Mouse (Mus musculus): ENCODE measurements around the gene Cacna2d2. TPM values are rescaled to one million over a fixed set of nuclear protein-coding genes. Genes with fewer than 3 reads are reported as not detected.

Cacna2d2 gene
- total RNA-seq (2023), result 1 to 10 TPM; 2.1 to 2.9 TPM

DNA sequence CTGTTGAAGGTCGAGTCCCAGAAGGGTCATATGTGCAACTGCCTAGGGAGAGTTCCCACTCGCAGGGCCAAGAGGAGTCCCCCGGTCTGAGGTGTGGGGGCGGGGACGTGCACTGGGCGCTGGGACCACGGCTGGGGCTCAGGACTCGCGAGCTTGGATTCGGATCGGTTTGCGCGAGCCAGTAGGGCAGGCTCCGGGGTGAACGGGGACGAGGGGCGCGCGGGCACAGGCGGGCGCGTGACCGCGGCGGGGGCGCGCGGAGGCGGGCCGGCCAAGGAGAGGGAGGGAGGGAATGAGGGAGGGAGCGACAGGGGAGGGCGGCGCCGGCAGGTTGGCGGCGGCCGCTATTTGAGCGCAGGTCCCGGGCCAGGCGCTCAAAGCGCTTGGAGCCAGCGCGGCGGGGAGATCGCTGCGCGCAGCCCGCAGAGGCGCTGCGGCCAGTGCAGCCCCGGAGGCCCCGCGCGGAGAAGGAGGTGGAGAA, at the start of gene Cacna2d2:
Gene Cacna2d2, plus strand, starts transcription at position 122 of the 481 bp plus-strand sequence.

DNA sequence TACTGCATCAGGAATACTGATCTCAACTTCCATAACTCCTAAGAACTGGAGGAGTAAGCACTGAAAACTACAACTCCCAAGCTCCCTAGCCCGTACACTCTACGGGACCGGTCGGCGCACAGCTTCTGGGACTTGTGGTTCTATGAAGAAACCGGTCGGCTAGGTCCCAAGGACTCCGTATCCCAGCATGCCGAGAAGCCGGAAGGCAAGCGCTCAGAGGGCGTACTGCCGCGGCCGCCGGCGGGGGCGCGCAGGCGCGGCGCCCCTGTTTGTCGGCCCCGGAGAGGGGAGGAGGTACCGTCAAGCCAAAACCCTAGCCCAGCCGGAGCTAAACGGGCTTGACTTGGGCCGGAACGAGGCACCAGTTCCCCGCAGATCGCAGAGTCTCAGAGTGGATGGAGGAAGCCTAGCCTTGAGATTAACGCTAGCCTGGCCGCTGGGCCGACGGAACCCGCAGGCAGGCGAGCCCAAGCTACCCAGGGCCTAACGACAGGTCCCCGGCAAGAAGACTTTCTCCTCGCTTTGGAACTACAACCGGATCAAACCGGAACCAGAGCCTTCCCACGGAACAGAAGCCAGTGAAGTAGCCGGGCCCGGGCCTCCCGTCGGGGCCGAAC, 134.5 kb downstream of the Cacna2d2 start, which contains the start of gene Tmem115:
Gene Tmem115, plus strand, starts transcription at position 155 of the 617 bp plus-strand sequence.

DNA sequence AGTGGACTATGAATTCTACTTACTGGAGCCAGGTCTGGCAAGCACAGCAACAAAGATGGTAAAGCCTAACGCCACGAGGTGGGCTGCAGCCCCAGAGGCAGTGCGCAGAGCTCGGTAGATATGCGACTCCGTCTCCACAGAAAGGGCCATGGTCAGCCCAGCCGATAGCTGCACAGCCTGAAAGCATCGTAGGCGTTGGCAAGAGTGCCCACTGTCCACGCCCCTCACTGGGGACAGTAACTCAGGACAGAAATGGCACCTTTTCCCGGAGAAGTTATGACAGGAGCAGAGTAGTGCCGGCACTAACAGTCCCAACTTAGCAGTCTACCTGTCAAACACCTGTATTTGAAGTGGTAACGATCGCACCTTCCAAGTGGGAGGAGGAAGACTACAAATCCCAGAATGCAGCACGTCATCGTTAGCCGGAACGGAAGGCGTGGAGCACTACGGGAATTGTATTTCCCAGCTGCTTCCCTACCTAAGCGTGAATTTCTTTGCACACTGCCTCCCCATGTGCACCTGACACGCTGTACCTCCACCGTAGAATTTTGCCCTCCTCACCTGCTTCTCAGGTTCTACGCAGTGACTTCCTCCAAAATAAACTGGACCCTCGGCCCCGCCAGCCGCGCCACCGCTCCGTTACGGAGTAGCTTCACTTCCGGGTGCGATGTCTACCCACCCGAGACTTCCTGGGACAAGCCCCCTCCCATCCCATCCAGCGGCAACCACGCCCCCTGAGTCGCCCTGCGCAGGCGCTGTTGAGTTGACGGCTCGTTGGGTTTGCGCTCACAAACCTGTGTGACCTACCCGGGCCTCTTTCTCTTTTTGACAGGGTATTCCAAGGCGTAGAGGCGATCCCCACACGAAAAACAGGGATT, 142.3 kb downstream of the Cacna2d2 start, which contains the start of the genes Cyb561d2 and Nprl2:
Gene Cyb561d2, minus strand, starts transcription at position 720 of the 878 bp plus-strand sequence.
Gene Nprl2, plus strand, starts transcription at position 753 of the 878 bp plus-strand sequence.

DNA sequence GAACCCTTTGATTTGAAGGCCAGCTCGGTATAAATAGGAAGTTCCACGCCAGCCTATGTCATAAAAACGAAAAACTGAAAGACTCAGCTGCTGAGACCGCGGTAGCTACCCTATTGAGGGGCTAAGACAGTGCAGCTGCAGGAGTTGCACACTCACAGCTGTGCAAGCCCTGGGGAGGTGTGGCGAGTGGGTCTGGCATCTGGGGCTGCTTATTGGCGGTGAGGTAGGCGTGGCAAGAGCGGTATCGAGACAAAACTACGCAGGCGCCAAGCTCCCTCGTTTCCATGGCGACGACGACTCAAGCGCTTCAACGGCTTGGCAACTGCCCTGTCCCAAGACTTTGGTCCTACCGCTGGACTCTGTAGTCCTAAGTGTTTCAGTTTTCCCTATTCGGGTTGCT, 147.6 kb downstream of the Cacna2d2 start, which contains the start of gene Zmynd10:
Gene Zmynd10, plus strand, starts transcription at position 273 of the 400 bp plus-strand sequence.

DNA sequence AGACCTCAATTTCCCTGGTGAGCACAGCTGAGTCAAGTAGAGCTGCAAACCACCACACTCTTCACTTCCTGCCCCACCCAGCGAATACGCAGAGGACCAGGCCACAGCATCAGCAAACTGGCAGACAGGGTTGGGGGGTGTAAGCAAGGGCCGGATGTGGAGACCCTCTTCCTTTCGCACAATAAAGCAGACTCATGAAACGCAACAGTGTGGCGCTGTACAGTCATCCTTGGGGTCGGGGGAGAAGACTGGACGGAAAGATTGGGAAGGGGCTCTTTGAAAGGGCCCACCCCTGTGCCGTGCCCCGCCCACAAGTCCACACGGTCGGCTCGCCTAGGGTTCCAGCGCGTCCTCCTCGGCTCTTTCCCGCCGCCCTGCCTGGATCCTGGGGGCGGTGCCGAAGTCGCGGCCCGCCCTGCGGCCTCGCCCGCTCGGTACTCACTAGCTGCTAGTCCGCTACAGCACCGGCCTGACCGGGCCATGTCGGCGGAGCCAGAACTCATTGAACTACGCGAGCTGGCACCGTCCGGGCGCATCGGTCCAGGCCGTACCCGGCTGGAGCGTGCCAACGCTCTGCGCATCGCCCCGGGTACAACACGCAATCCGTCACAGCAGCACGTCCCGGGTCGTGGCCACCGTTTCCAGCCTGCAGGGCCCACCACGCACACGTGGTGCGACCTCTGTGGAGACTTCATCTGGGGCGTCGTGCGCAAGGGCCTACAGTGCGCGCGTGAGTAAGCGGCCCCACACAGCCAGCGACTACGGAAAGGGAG, 151.9 kb downstream of the Cacna2d2 start, which contains the start of gene Rassf1:
Gene Rassf1, plus strand, starts transcription at position 439 of the 773 bp plus-strand sequence.

DNA sequence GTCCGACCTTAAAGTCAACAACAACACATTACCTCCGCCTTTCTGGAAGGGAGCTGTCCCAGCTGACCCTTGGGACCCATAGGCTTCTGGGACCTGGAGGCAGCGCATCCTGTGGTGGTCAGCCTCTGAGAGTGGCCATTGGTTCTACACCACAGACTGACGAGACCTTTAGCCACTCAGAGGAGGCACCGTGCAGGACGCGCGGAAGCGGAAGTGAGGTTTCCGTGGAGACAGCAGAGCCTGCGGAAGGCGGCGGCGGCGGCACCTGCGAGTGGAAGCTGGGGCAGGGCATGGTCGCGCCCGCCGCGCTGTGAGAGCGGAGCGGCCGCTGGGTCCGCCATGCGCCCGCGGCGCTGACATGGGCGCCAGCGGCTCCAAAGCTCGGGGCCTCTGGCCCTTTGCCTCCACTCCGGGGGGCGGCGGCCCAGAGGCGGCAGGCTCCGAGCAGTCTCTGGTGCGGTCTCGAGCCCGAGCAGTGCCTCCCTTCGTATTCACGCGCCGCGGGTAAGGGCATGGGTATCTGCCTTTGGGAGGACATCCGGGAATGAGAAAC, 163.7 kb downstream of the Cacna2d2 start, which contains the start of gene Tusc2:
Gene Tusc2, plus strand, starts transcription at position 227 of the 553 bp plus-strand sequence.

DNA sequence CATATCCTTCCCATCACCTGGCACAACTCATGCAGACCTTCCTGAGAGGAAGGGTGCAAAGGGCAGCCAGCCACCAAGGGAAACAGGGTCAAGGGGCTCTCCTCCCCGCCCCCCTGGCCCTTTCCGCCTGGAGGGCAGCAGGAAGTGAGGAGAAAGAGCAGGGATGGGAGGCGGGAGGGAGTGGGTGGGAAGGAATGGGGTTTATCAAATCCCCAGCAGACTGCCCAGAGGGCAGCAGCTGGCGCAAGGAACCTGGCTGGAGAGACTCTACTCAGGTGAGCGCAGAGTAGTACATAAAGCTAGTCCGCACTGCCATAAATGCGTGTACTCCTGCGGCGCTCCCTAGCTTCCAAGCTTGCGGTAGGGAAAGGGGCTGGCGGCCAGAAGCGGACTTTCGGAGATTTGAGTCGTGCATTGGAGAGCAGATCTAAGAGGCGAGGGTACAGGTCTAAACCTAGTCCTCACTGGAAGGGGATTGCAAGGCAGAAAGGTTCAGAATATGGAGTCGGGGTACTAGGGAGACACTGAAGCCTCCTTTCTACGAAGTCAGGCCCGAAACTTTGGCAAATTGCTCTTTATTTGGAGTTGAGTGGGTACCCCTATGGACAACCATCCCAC, 168.4 kb downstream of the Cacna2d2 start, which contains the start of gene Hyal2:
Gene Hyal2, plus strand, starts transcription at position 244 of the 618 bp plus-strand sequence.

DNA sequence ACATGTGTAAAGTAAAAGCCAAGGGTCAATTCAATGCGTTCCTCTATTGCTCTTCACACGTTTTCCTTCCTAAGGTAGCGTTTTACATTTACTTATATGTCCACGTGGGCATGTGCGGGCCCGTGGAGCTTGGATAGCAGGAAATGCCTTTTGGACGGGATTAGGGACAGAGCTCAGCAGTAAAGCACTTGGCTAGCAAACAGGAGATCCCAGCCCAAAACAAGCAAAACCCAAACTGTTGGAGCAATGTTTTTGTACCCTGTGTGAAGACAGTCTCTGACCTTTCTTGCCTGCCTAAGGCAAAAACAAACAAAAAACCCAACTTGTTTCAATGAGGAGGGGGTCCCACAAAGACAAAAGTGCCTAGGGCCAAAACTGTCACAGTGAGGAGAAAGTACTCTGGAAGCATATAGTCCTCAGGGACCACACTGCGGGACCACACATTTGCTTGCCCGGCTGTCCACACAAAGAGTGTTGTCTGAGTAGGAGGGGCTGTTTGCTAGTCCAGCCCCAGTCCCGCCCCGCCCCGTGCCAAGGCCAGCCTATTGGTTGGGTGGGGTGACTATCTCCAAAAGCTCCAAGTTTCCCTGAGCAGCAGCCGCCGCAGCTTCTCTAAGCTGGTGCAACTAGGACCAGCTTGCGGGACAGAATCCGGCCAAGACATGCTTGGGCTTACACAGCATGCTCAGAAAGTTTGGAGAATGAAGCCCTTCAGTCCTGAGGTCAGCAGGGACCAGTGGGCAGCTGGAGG, 177.1 kb downstream of the Cacna2d2 start, which contains the start of gene Hyal1:
Gene Hyal1, plus strand, starts transcription at position 571 of the 751 bp plus-strand sequence.

DNA sequence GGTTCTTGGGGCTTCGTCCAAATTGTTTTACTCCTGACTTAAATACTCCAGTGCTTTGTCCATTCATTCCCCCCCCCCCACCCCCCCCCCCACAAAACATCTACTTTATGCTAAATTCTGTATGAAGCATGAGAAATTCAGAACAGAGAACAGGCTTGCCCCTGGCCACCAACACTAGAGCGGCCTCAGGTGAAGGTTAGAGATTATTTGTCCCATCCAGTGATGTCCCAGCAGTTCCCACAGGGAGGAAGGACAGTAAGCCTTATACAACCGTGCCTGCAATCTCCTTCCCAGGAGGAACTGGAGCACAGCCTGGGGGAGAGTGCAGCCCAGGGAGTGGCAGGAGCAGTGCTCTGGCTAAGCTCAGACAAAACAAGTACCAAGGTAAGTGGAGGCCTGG, 179.2 kb downstream of the Cacna2d2 start, which contains the start of gene Naa80:
Gene Naa80, plus strand, starts transcription at position 301 of the 400 bp plus-strand sequence.

Other genes with a start within 250 kb of the Cacna2d2 start
- gene Dock3, start 167.7 kb upstream of the Cacna2d2 start, total RNA-seq (2023), result not detected
- gene Mapkapk3, start 109.7 kb upstream of the Cacna2d2 start, total RNA-seq (2023), result 10 to 100 TPM; 43.9 to 52.1 TPM
- gene Cish, start 103.6 kb upstream of the Cacna2d2 start, total RNA-seq (2023), result 10 to 100 TPM; 28.0 to 28.6 TPM
- gene Hemk1, start 61.3 kb upstream of the Cacna2d2 start, total RNA-seq (2023), result 1 to 10 TPM; 7.9 to 8.4 TPM
- gene 6430571L13Rik, start 59.0 kb upstream of the Cacna2d2 start, total RNA-seq (2023), result under 1 TPM in 1 of 2 experiments, not detected in 1; 0.50 TPM
- 10 to 100 TPM; 33.5 to 34.2 TPM for gene Tmem115, start 134.3 kb downstream of the Cacna2d2 start, total RNA-seq (2023)
- gene Cyb561d2, start 142.6 kb downstream of the Cacna2d2 start, total RNA-seq (2023), result 10 to 100 TPM; 16.0 to 20.4 TPM
- 10 to 100 TPM; 27.7 to 32.8 TPM for gene Nprl2, start 142.6 kb downstream of the Cacna2d2 start, total RNA-seq (2023)
- 1 to 10 TPM in 1 of 2 experiments, under 1 TPM in 1; 0.68 to 3.0 TPM for gene Zmynd10, start 147.7 kb downstream of the Cacna2d2 start, total RNA-seq (2023)
- gene Rassf1, start 151.9 kb downstream of the Cacna2d2 start, total RNA-seq (2023), result 10 to 100 TPM; 82.6 to 85.1 TPM
- gene Tusc2, start 163.6 kb downstream of the Cacna2d2 start, total RNA-seq (2023), result 10 to 100 TPM; 22.7 to 28.4 TPM
- 1 to 10 TPM; 3.9 to 4.3 TPM for gene Hyal2, start 168.3 kb downstream of the Cacna2d2 start, total RNA-seq (2023)
- gene Hyal1, start 177.3 kb downstream of the Cacna2d2 start, total RNA-seq (2023), result 1 to 10 TPM; 1.9 to 2.2 TPM
- gene Naa80, start 179.3 kb downstream of the Cacna2d2 start, total RNA-seq (2023), result 10 to 100 TPM in 1 of 2 experiments, 1 to 10 TPM in 1; 9.4 to 14.8 TPM
- 1 to 10 TPM; 1.5 to 3.7 TPM for gene Hyal3, start 181.2 kb downstream of the Cacna2d2 start, total RNA-seq (2023)
- gene Ifrd2, start 188.0 kb downstream of the Cacna2d2 start, total RNA-seq (2023), result 10 to 100 TPM; 24.5 to 35.8 TPM
- gene Sema3b, start 209.6 kb downstream of the Cacna2d2 start, total RNA-seq (2023), result under 1 TPM in 1 of 2 experiments, not detected in 1; 0.23 TPM
- gene Gnai2, start 235.8 kb downstream of the Cacna2d2 start, total RNA-seq (2023), result 100 to 1,000 TPM; 472 to 497 TPM